Mouse (Mus musculus): Measurements from ENCODE around the gene Plcl1.

DNA sequence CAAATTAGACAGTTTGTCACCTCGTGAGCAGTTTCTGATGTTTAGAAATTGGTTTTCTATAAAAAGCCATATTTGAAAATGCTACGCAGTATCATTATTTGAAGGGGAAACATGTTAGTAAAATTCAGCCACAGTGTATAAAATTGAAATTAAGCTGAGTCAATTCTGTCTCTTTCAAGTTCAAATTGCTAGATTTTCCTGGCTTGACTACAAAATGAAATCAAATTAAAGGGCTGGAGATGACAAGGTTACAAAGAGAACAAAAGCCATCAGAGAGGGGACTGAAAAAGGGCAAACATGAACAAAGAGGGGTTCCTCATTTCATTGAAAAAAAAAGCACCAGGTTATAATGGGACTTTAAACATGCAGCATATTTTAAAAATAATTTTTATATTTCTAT, 255.7 kb downstream of the Plcl1 start:
- no peak for TF ChIP-seq EP300 (IDR thresholded peaks at IDR 0.05; ENCODE audit: low read depth)
- no peak for TF ChIP-seq CTCF (IDR thresholded peaks at IDR 0.05; ENCODE audit: low read depth)

Data from liver, postnatal 0 days (tissue).